In the genomic region with DNA sequence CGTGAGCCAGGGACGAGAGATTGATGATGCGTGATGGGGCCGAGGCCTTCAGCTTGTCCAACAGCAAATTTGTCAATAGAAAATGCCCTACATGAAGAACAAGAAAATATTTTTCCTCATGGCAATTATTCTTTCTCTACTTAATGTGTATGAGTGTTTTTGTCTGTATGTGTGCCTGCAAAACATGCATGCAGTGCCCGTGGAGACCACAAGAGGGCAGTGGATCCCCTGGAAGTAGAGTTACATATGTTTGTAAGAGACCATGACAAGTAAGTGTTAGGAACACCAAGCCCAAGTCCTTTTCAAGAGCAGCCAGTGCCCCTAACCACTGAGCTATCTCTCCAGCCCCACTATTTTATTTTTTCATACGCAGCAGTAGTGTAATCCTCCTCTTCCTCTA, we compare ENCODE assay signal across 7 mouse cellular contexts. TPM values are rescaled to one million over a fixed set of nuclear protein-coding genes. Genes with fewer than 3 reads are reported as not detected.
DNase-seq lines count a peak whose midpoint lies in the region; TF ChIP-seq lines count a peak whose summit lies in the region.

No protein-coding gene starts in this region.

- no peak overlapping the region for H3K4me3 ChIP-seq in C2C12 (ENCODE audit: insufficient read depth, poor library complexity, severe bottlenecking)

- no peaks in the 10 kb centered on the region for H3K27me3 ChIP-seq in C2C12 (ENCODE audit: control insufficient read depth, insufficient read depth, insufficient read length)

- 81% methylated on average over 6 of the region's 6 CpGs for WGBS in large intestine, adult 2 months

- H3K36me3 ChIP-seq in C2C12 (ENCODE audit: control insufficient read depth, insufficient read depth): peaks cover 47% of the 10 kb centered on the region

- no peak overlapping the region for H3ac ChIP-seq in C2C12 (ENCODE audit: control insufficient read depth, insufficient read length, low read depth)

- H3K79me3 ChIP-seq in C2C12 (ENCODE audit: low read depth): no peaks in the 10 kb centered on the region

- peak; percentile 50 for TF ChIP-seq CTCF in C2C12 (IDR thresholded peaks at IDR 0.05; ENCODE audit: control insufficient read depth, insufficient read depth, insufficient read length)

- DNase-seq in 416B (ENCODE audit: low read depth): peak; percentile 82
- peak; percentile 77 to 80 for DNase-seq in adrenal gland, postnatal 36 days
- DNase-seq in frontal cortex, postnatal 25 days (ENCODE audit: low spot score in 2 of 2): peak; percentile 52 to 57
- peak; percentile 52 for DNase-seq in large intestine, adult 2 months (ENCODE audit: low read depth, low spot score)
- peak; percentile 86 for DNase-seq in lung, postnatal 14 days
- DNase-seq in spleen, postnatal 10 days (ENCODE audit: low spot score in 2 of 2): peak; percentile 53 to 83

- H3K79me2 ChIP-seq in C2C12 (ENCODE audit: control insufficient read depth, insufficient read depth): no peaks in the 10 kb centered on the region

TF ChIP-seq in C2C12, 6 proteins besides CTCF, POLR2A, EP300 and RAD21:
- TF ChIP-seq MAX (IDR thresholded peaks at IDR 0.05) (no peak), CEBPB (IDR thresholded peaks at IDR 0.05; ENCODE audit: low read depth) (no peak), MYOG (IDR thresholded peaks at IDR 0.05; ENCODE audit: control insufficient read depth, extremely low read depth, insufficient read length) (no peak), FOSL1 (IDR thresholded peaks at IDR 0.05; ENCODE audit: insufficient read depth, low read length, poor library complexity, severe bottlenecking) (no peak), USF1 (IDR thresholded peaks at IDR 0.05; ENCODE audit: low read depth) (no peak), MYOD1 (IDR thresholded peaks at IDR 0.05; ENCODE audit: control insufficient read depth, insufficient read length, low read depth) (no peak)

RNA-seq across cellular contexts. Expression of a gene that starts 13.9 kb away (rescaled TPM):
- 40.7 TPM for polyA plus RNA-seq in C2C12 (2012; fragmentation: generic; extraction: Trizol)
- 10 to 100 TPM; 18.3 to 24.1 TPM for total RNA-seq in adrenal gland, postnatal 36 days (2021)
- polyA plus RNA-seq in large intestine, adult 2 months (2012; rRNA removed): 16.1 and 20.9 TPM in 2 replicates

RNA-seq across cellular contexts. Expression of a gene that starts 28.9 kb away (rescaled TPM):
- polyA plus RNA-seq in C2C12 (2012; fragmentation: generic; extraction: Trizol): 0.28 TPM
- 1 to 10 TPM; 2.6 to 9.6 TPM for total RNA-seq in adrenal gland, postnatal 36 days (2021)
- 0.81 and 1.7 TPM in 2 replicates for polyA plus RNA-seq in large intestine, adult 2 months (2012; rRNA removed)

RNA-seq across cellular contexts. Expression of a gene that starts 34.0 kb away (rescaled TPM):
- not detected for polyA plus RNA-seq in C2C12 (2012; fragmentation: generic; extraction: Trizol)
- under 1 TPM in 1 of 2 experiments, not detected in 1; 0.20 TPM for total RNA-seq in adrenal gland, postnatal 36 days (2021)
- polyA plus RNA-seq in large intestine, adult 2 months (2012; rRNA removed): 0.04 TPM in 1 of 2 replicates, not detected in the other
